Mouse (Mus musculus) small intestine, adult 2 months (tissue): ENCODE results near the gene Bcor. TPM values are rescaled to one million over a fixed set of nuclear protein-coding genes. Genes with fewer than 3 reads are reported as not detected.
A peak's percentile ranks its signal among the peaks of the same experiment; 100 is the strongest.

Experiments used
- H3K27ac ChIP-seq: fragments of 200-500 bp; 2 replicates; pipeline ENCODE4 v1.5.1; 2012; ENCODE audit warnings: low read depth, low read length, control low read depth, inconsistent platforms; ENCODE audit not compliant: insufficient read depth
- H3K27me3 ChIP-seq: fragments of 200-500 bp; 2 replicates; pipeline ENCODE4 v1.6.1; 2012; ENCODE audit warnings: mild to moderate bottlenecking, moderate library complexity, low read length, inconsistent platforms; ENCODE audit not compliant: control insufficient read depth, insufficient read depth
- H3K36me3 ChIP-seq: fragments of 200-500 bp; 2 replicates; pipeline ENCODE4 v1.6.1; 2012; ENCODE audit warnings: mild to moderate bottlenecking, low read length, control low read depth, inconsistent platforms; ENCODE audit not compliant: control insufficient read depth, insufficient read depth
- H3K4me1 ChIP-seq: fragments of 200-500 bp; 2 replicates; pipeline ENCODE4 v1.6.1; 2012; ENCODE audit warnings: low read length, inconsistent platforms, mixed read lengths; ENCODE audit not compliant: control insufficient read depth, insufficient read depth, insufficient read length
- H3K4me3 ChIP-seq: fragments of 200-500 bp; 2 replicates; pipeline ENCODE4 v1.5.1; 2012; ENCODE audit warnings: low read depth, mild to moderate bottlenecking, control low read depth, inconsistent platforms, low read length, moderate library complexity
- CTCF ChIP-seq: fragments of 200-500 bp; IDR thresholded peaks from 2 replicates; pipeline ENCODE4 v1.5.1; 2012; ENCODE audit warnings: low read depth, mild to moderate bottlenecking, control low read depth, inconsistent platforms, low read length, moderate library complexity, mixed read lengths; ENCODE audit not compliant: insufficient replicate concordance, insufficient read length; ENCODE audit errors: extremely low read depth
- POLR2A ChIP-seq: fragments of 200-500 bp; IDR thresholded peaks from 2 replicates; pipeline ENCODE4 v1.6.1; 2012; ENCODE audit warnings: low read depth, mild to moderate bottlenecking, control low read depth, inconsistent platforms, low read length, moderate library complexity
- whole genome bisulfite sequencing: fragments of 180-500 bp; shearing (Covaris S2); methylation state at CpG from one replicate; pipeline ENCODE4 v1.1.7; 2018; 5-methylcytosine and 5-hydroxymethylcytosine counted together
- polyA plus RNA-seq: library from polyadenylated mRNA; depleted of rRNA; stranded (reverse); fragments of >200 nt; gene quantifications from 2 replicates; pipeline ENCODE4 v1.2.3, GENCODE M21; 2012

The Bcor gene
- polyA plus RNA-seq, 1 experiment: 5.5 TPM

- Histone ChIP-seq H3K27ac (no peak overlapping the region), H3K36me3 (no peaks in the 10 kb centered on the region), H3K4me1 (no peaks in the 10 kb centered on the region), H3K4me3 (no peak overlapping the region), H3K27me3 (no peaks in the 10 kb centered on the region)
- WGBS: 67% methylated on average over 3 of the region's 3 CpGs
- TF ChIP-seq POLR2A (no peak), CTCF (no peak)
Measured at GRCm38 (mm10) chrX:12170128-12170527, 10.0 kb upstream of the Bcor start.

- Histone ChIP-seq H3K36me3 (no peaks in the 10 kb centered on the region), H3K27me3 (peaks cover 8% of the 10 kb centered on the region; the same call in 1 of the 2 replicates), H3K27ac (no peak overlapping the region), H3K4me3 (no peak overlapping the region), H3K4me1 (peaks cover 1% of the 10 kb centered on the region; the same call in 1 of the 2 replicates)
- 57% methylated on average over 11 of the region's 11 CpGs for WGBS
- TF ChIP-seq POLR2A: no peak
- no peak for TF ChIP-seq CTCF
Measured at GRCm38 (mm10) chrX:12164591-12165529, 4.7 kb upstream of the Bcor start.

- H3K27me3 ChIP-seq: peaks cover 20% of the 10 kb centered on the region
- 3% methylated on average over 13 of the region's 19 CpGs for WGBS
- peak overlapping the region; percentile 64 for H3K4me3 ChIP-seq
Measured at GRCm38 (mm10) chrX:12159534-12159881, 647 bp downstream of the Bcor start.

GRCm38 (mm10) chrX:12158821-12159533, 1.2 kb downstream of the Bcor start:
- peaks cover 11% of the 10 kb centered on the region for H3K4me1 ChIP-seq
- H3K36me3 ChIP-seq: no peaks in the 10 kb centered on the region
- peaks cover 20% of the 10 kb centered on the region for H3K27me3 ChIP-seq
- H3K4me3 ChIP-seq: peak overlapping the region; percentile 64
- no peak for TF ChIP-seq CTCF
- no peak for TF ChIP-seq POLR2A
- H3K27ac ChIP-seq: peak overlapping the region; percentile 83
- 5% methylated on average over 29 of the region's 31 CpGs for WGBS

More at GRCm38 (mm10) chrX:12159534-12159881, 647 bp downstream of the Bcor start:
- Histone ChIP-seq H3K36me3 (no peaks in the 10 kb centered on the region), H3K4me1 (peaks cover 11% of the 10 kb centered on the region), H3K27ac (peak overlapping the region; percentile 83)
- TF ChIP-seq POLR2A: no peak
- TF ChIP-seq CTCF: no peak

- H3K4me3 ChIP-seq: peak overlapping the region; percentile 64
- TF ChIP-seq CTCF (no peak), POLR2A (no peak)
- peaks cover 20% of the 10 kb centered on the region for H3K27me3 ChIP-seq
- 5% methylated on average over 42 of the region's 44 CpGs for WGBS
- H3K4me1 ChIP-seq: peaks cover 11% of the 10 kb centered on the region
- H3K27ac ChIP-seq: peak overlapping the region; percentile 83
- H3K36me3 ChIP-seq: no peaks in the 10 kb centered on the region
Measured at GRCm38 (mm10) chrX:12158244-12158820, 1.8 kb downstream of the Bcor start.

- Histone ChIP-seq H3K27ac (peak overlapping the region; percentile 83; the same call in 1 of the 2 replicates), H3K27me3 (peaks cover 20% of the 10 kb centered on the region), H3K4me1 (peaks cover 11% of the 10 kb centered on the region), H3K36me3 (no peaks in the 10 kb centered on the region), H3K4me3 (0 out of 2 replicates have a peak overlapping the region, but pooled peaks have one; percentile 10)
- no peak for TF ChIP-seq CTCF
- TF ChIP-seq POLR2A: no peak
- 14% methylated on average over 25 of the region's 25 CpGs for WGBS
Measured at GRCm38 (mm10) chrX:12157331-12157930, 2.7 kb downstream of the Bcor start.
